ENCODE assay signal across 27 mouse cellular contexts in genomic region chr7:130804991-130805390, GRCm38 (mm10). TPM values are rescaled to one million over a fixed set of nuclear protein-coding genes. Genes with fewer than 3 reads are reported as not detected.
A peak's percentile ranks its signal among the peaks of the same experiment; 100 is the strongest.
DNase-seq lines count a peak whose midpoint lies in the region; ATAC-seq and TF ChIP-seq lines count a peak whose summit lies in the region.
"Had no signal": no experiment of that assay in that cellular context is flagged by ENCODE, and none has a peak within 500 bp of the region (broad histone marks: within the 10 kb centered on the region; RNA-seq: fewer than 3 reads in every experiment).

No protein-coding gene starts in this region.

- intact Hi-C loops in gastrocnemius, adult 2 months (cut with DNase I), result no loop called here
- intact Hi-C loops in left cerebral cortex, postnatal 14 days (cut with DNase I), result no loop called here

- H3K4me3 ChIP-seq in gastrocnemius, adult 2 months, result no peak overlapping the region
- no peak overlapping the region for H3K4me3 ChIP-seq in layer of hippocampus, adult 2 months
- no peak overlapping the region for H3K4me3 ChIP-seq in kidney, embryonic 16.5 days (ENCODE audit: low read length)
- H3K4me3 ChIP-seq: embryonic facial prominence, embryonic 13.5 days; erythroblast, embryonic 14.5 days; forebrain, embryonic 13.5 days; limb, embryonic 15.5 days; midbrain, embryonic 13.5 days had no signal

- no peak for TF ChIP-seq CTCF in gastrocnemius, adult 2 months (IDR thresholded peaks at IDR 0.05)
- TF ChIP-seq CTCF in layer of hippocampus, adult 2 months (conservative IDR thresholded peaks at IDR 0.05), result no peak

- peak; percentile 53 for DNase-seq in gastrocnemius, adult 2 months
- no peak for DNase-seq in gastrocnemius, postnatal 4 days (ENCODE audit: low spot score in 2 of 2)
- DNase-seq in layer of hippocampus, adult 2 months (ENCODE audit: low spot score in 2 of 2), result no peak
- no peak for DNase-seq in layer of hippocampus, adult 9-11 months
- DNase-seq in cerebellum, postnatal 4 days (ENCODE audit: low spot score in 2 of 2), result no peak
- DNase-seq in left cerebral cortex, postnatal 14 days (ENCODE audit: low spot score in 2 of 2), result no peak
- DNase-seq: adrenal gland, postnatal 36 days; cerebellum, adult 11-12 months; layer of hippocampus, postnatal 36 days; left cerebral cortex, postnatal 4 days; lung, embryonic 14.5 days had no signal

- H3K9ac ChIP-seq in kidney, embryonic 16.5 days (replicated peaks; ENCODE audit: low read length), result no peak overlapping the region
- H3K9ac ChIP-seq: embryonic facial prominence, embryonic 13.5 days; forebrain, embryonic 13.5 days; hindbrain, embryonic 14.5 days; limb, embryonic 15.5 days; liver, embryonic 14.5 days; lung, embryonic 14.5 days; midbrain, embryonic 13.5 days had no signal

- H3K36me3 ChIP-seq in kidney, embryonic 16.5 days (ENCODE audit: insufficient read depth, low read length), result no peaks in the 10 kb centered on the region
- H3K36me3 ChIP-seq: embryonic facial prominence, embryonic 13.5 days; limb, embryonic 15.5 days; midbrain, embryonic 13.5 days had no signal

- 44% methylated on average over 5 of the region's 5 CpGs for WGBS in kidney, embryonic 16.5 days

- peaks cover 11% of the 10 kb centered on the region; the same call in 1 of the 2 replicates for H3K4me1 ChIP-seq in kidney, embryonic 16.5 days (ENCODE audit: insufficient read depth, low read length)
- H3K4me1 ChIP-seq: forebrain, embryonic 13.5 days; limb, embryonic 15.5 days; midbrain, embryonic 13.5 days had no signal

- no peaks in the 10 kb centered on the region for H3K27me3 ChIP-seq in kidney, embryonic 16.5 days (ENCODE audit: insufficient read depth, low read length)
- H3K27me3 ChIP-seq: embryonic facial prominence, embryonic 13.5 days; forebrain, embryonic 13.5 days; limb, embryonic 15.5 days; midbrain, embryonic 13.5 days had no signal

- peak; percentile 49; the same call in 1 of the 2 replicates for ATAC-seq in kidney, embryonic 16.5 days (ENCODE audit: low FRiP score, low TSS enrichment)
- no peak for ATAC-seq in cerebellum, adult (ENCODE audit: insufficient number of reproducible peaks, low FRiP score, low TSS enrichment)
- ATAC-seq: CD4-positive, CD25-positive, alpha-beta regulatory T cell, adult 4 months; forebrain, embryonic 13.5 days; inflammation-experienced regulatory T-cells, adult 6 months; midbrain, embryonic 13.5 days had no signal

- no peaks in the 10 kb centered on the region for H3K9me3 ChIP-seq in kidney, embryonic 16.5 days (ENCODE audit: low read length)
- H3K9me3 ChIP-seq: embryonic facial prominence, embryonic 13.5 days; forebrain, embryonic 13.5 days; limb, embryonic 15.5 days; midbrain, embryonic 13.5 days had no signal

- no peak overlapping the region for H3K27ac ChIP-seq in gastrocnemius, adult 2 months
- peak overlapping the region; percentile 43; the same call in 1 of the 2 replicates for H3K27ac ChIP-seq in layer of hippocampus, adult 2 months
- H3K27ac ChIP-seq in kidney, embryonic 16.5 days (ENCODE audit: low read length), result no peak overlapping the region
- H3K27ac ChIP-seq: embryonic facial prominence, embryonic 13.5 days; forebrain, embryonic 13.5 days; hindbrain, embryonic 14.5 days; limb, embryonic 15.5 days; liver, embryonic 14.5 days; midbrain, embryonic 13.5 days had no signal

- no peak overlapping the region for H3K4me2 ChIP-seq in kidney, embryonic 16.5 days (replicated peaks; ENCODE audit: low read depth, low read length)
- H3K4me2 ChIP-seq: embryonic facial prominence, embryonic 13.5 days; forebrain, embryonic 13.5 days; hindbrain, embryonic 14.5 days; limb, embryonic 15.5 days; lung, embryonic 14.5 days; midbrain, embryonic 13.5 days had no signal

RNA-seq across cellular contexts. Expression of gene Btbd16, which starts 31.1 kb away (rescaled TPM):
- not detected for total RNA-seq in gastrocnemius, adult 2 months (2021)
- under 1 TPM in 1 of 2 experiments, not detected in 1; 0.10 TPM for total RNA-seq in gastrocnemius, postnatal 4 days (2021)
- total RNA-seq in layer of hippocampus, adult 2 months (2021), result under 1 TPM; 0.49 to 0.96 TPM
- 0.17 TPM in 1 of 2 replicates, not detected in the other for polyA plus RNA-seq in kidney, embryonic 16.5 days (2015; fragmentation: Nextera tagmentation; extraction: Ambion mirVana)
- under 1 TPM; 0.15 to 0.42 TPM for total RNA-seq in left cerebral cortex, postnatal 14 days (2021)
- total RNA-seq: adrenal gland, adult 18-20 months; adrenal gland, postnatal 36 days; heart, adult 8-10 months; heart, postnatal 25 days had no signal
- polyA plus RNA-seq: embryonic facial prominence, embryonic 13.5 days; erythroblast, embryonic 14.5 days; forebrain, embryonic 13.5 days; heart, embryonic 14.5 days; hindbrain, embryonic 14.5 days; lung, embryonic 14.5 days; midbrain, embryonic 13.5 days; neural tube, embryonic 11.5 days had no signal
